ENCODE assay signal across 8 mouse cellular contexts in genomic region chr4:134892096-134892495, GRCm38 (mm10). TPM values are rescaled to one million over a fixed set of nuclear protein-coding genes. Genes with fewer than 3 reads are reported as not detected.
A peak's percentile ranks its signal among the peaks of the same experiment; 100 is the strongest.
DNase-seq lines count a peak whose midpoint lies in the region; ATAC-seq lines count a peak whose summit lies in the region.

No protein-coding gene starts in this region.

- DNase-seq in frontal cortex, postnatal 25 days (ENCODE audit: low spot score in 2 of 2) = peak; percentile 44 to 46
- DNase-seq in urinary bladder, postnatal 36 days (ENCODE audit: low spot score in 2 of 2) = peak; percentile 30 to 60
- DNase-seq in urinary bladder, adult 2 months (ENCODE audit: low spot score) = no peak
- DNase-seq in lung, postnatal 25 days (ENCODE audit: low spot score) = peak; percentile 75
- no peak for DNase-seq in retina, embryonic 14.5 days (ENCODE audit: low spot score)

- no peak for ATAC-seq in frontal cortex, adult (ENCODE audit: low TSS enrichment)
- ATAC-seq in hematopoietic stem cell, adult 5-6 weeks (replicated peaks in 1 of 2; ENCODE audit: insufficient read depth in 1 of 2, low FRiP score in 2 of 2, low TSS enrichment in 1 of 2, low read depth in 1 of 2, poor library complexity in 2 of 2, severe bottlenecking in 2 of 2) = 0 out of 4 replicates have a peak, but pooled peaks have one; percentile 42
- ATAC-seq in inflammation-experienced regulatory T-cells, adult 6 months = no peak

RNA-seq across cellular contexts. Expression of gene Tmem50a, which starts 22.7 kb away (rescaled TPM):
- 167 and 192 TPM in 2 replicates for polyA plus RNA-seq in urinary bladder, adult 2 months (2012; rRNA removed)
- total RNA-seq in hematopoietic stem cell, adult 5-6 weeks (2017) = 226 and 246 TPM in 2 replicates
- polyA plus RNA-seq in inflammation-experienced regulatory T-cells, adult 6 months (2017; shearing (Covaris generic)) = 100 to 1,000 TPM; 542 to 558 (median 542) TPM

RNA-seq across cellular contexts. Expression of gene Rhd, which starts 27.8 kb away (rescaled TPM):
- polyA plus RNA-seq in urinary bladder, adult 2 months (2012; rRNA removed) = 0.15 and 0.48 TPM in 2 replicates
- total RNA-seq in hematopoietic stem cell, adult 5-6 weeks (2017) = 5.5 and 34.6 TPM in 2 replicates
- under 1 TPM in 2 of 3 experiments, not detected in 1; 0.31 to 0.36 TPM for polyA plus RNA-seq in inflammation-experienced regulatory T-cells, adult 6 months (2017; shearing (Covaris generic))

RNA-seq across cellular contexts. Expression of gene Rsrp1, which starts 31.3 kb away (rescaled TPM):
- 580 and 969 TPM in 2 replicates for polyA plus RNA-seq in urinary bladder, adult 2 months (2012; rRNA removed)
- 121 and 246 TPM in 2 replicates for total RNA-seq in hematopoietic stem cell, adult 5-6 weeks (2017)
- 100 to 1,000 TPM; 184 to 307 (median 297) TPM for polyA plus RNA-seq in inflammation-experienced regulatory T-cells, adult 6 months (2017; shearing (Covaris generic))

RNA-seq across cellular contexts. Expression of gene Syf2, which starts 38.6 kb away (rescaled TPM):
- polyA plus RNA-seq in urinary bladder, adult 2 months (2012; rRNA removed) = 98.8 and 107 TPM in 2 replicates
- total RNA-seq in hematopoietic stem cell, adult 5-6 weeks (2017) = 251 and 314 TPM in 2 replicates
- 100 to 1,000 TPM; 206 to 224 (median 212) TPM for polyA plus RNA-seq in inflammation-experienced regulatory T-cells, adult 6 months (2017; shearing (Covaris generic))

RNA-seq across cellular contexts. Expression of gene Maco1, which starts 39.0 kb away (rescaled TPM):
- 35.6 and 38.0 TPM in 2 replicates for polyA plus RNA-seq in urinary bladder, adult 2 months (2012; rRNA removed)
- total RNA-seq in hematopoietic stem cell, adult 5-6 weeks (2017) = 71.4 and 79.2 TPM in 2 replicates
- 1 to 10 TPM; 3.4 to 5.5 (median 5.4) TPM for polyA plus RNA-seq in inflammation-experienced regulatory T-cells, adult 6 months (2017; shearing (Covaris generic))

Comparison
In these comparisons a context has a peak if more than half of its experiments do, and no peak if none do; other contexts are left out.
1. DNase-seq: peak in frontal cortex, postnatal 25 days (2 of 2), urinary bladder, postnatal 36 days (2 of 2) and lung, postnatal 25 days (single experiment); none in urinary bladder, adult 2 months (single experiment) and retina, embryonic 14.5 days (single experiment).
2. ATAC-seq: peak in hematopoietic stem cell, adult 5-6 weeks (2 of 2); none in frontal cortex, adult (single experiment) and inflammation-experienced regulatory T-cells, adult 6 months (single experiment).